Mouse (Mus musculus): ENCODE measurements around the gene Phldb2.

DNA sequence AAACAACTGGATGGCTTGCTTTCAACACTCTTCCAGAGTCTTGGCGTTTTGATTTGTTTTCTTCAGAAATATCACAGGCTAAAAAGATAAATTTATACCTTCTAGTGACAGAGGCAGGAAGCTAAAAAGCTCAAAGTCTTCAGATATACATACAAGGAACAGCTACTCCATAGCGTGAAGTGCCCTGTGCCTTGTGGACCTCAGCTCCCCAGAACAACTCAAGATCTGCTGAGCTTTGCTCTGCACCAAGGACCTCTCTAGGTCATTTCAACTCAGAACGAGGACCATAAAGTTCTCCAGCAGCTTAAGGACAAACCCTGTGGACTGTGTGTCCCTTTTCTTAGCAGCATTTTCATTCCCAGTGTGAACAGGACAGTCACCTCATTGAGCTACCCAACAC lies 188.3 kb downstream of the Phldb2 start:
- no peak for TF ChIP-seq CTCF (IDR thresholded peaks at IDR 0.05; ENCODE audit: low read depth)
- no peak for TF ChIP-seq EP300 (IDR thresholded peaks at IDR 0.05; ENCODE audit: low read depth)
